In genomic region chr12:85524859-85525495, GRCm38 (mm10) we compare ENCODE assay signal across 7 mouse cellular contexts. TPM values are rescaled to one million over a fixed set of nuclear protein-coding genes. Genes with fewer than 3 reads are reported as not detected.
DNase-seq lines count a peak whose midpoint lies in the region; ATAC-seq and TF ChIP-seq lines count a peak whose summit lies in the region.
"Not testable (repeated sequence)": the region's sequence is repeated elsewhere in the genome, so short reads cannot be mapped to it uniquely, and the experiment has no call there.

No protein-coding gene starts in this region.

- peaks cover 39% of the 10 kb centered on the region for H3K4me1 ChIP-seq in E14TG2a.4 (replicated peaks; ENCODE audit: low read depth, low read length)
- not testable (repeated sequence) for H3K4me1 ChIP-seq in cerebellum, adult 2 months (ENCODE audit: control insufficient read depth, insufficient read depth, low read length)
- peaks cover 21% of the 10 kb centered on the region for H3K4me1 ChIP-seq in hindbrain, embryonic 15.5 days (replicated peaks)
- peaks cover 21% of the 10 kb centered on the region for H3K4me1 ChIP-seq in midbrain, embryonic 13.5 days (replicated peaks)
- peaks cover 11% of the 10 kb centered on the region; the same call in 1 of the 2 replicates for H3K4me1 ChIP-seq in neural tube, embryonic 12.5 days

- H3K36me3 ChIP-seq in E14TG2a.4 (ENCODE audit: insufficient read depth, low read length); hindbrain, embryonic 15.5 days; midbrain, embryonic 13.5 days; neural tube, embryonic 12.5 days: not testable (repeated sequence)

- not testable (repeated sequence) for H3K9me3 ChIP-seq in E14TG2a.4 (ENCODE audit: low read length); hindbrain, embryonic 15.5 days; midbrain, embryonic 13.5 days; neural tube, embryonic 12.5 days

- H3K4me3 ChIP-seq in E14TG2a.4 (replicated peaks; ENCODE audit: low read length): peak overlapping the region; percentile 32; the same call in 1 of the 2 replicates
- H3K4me3 ChIP-seq in cerebellum, adult 2 months (replicated peaks; ENCODE audit: insufficient read depth, low read depth, low read length): peak overlapping the region; percentile 4
- not testable (repeated sequence) for H3K4me3 ChIP-seq in hindbrain, embryonic 15.5 days; midbrain, embryonic 13.5 days (replicated peaks); neural tube, embryonic 12.5 days
- H3K4me3 ChIP-seq in layer of hippocampus, adult 2 months: peak overlapping the region; percentile 18; the same call in 1 of the 2 replicates

- peak overlapping the region; percentile 17; the same call in 1 of the 2 replicates for H3K4me2 ChIP-seq in hindbrain, embryonic 15.5 days
- peak overlapping the region; percentile 6; the same call in 1 of the 2 replicates for H3K4me2 ChIP-seq in midbrain, embryonic 13.5 days (replicated peaks)
- 0 out of 2 replicates have a peak overlapping the region, but pooled peaks have one; percentile 10 for H3K4me2 ChIP-seq in neural tube, embryonic 12.5 days (replicated peaks)

- peak overlapping the region; percentile 34; the same call in 1 of the 2 replicates for H3K27ac ChIP-seq in cerebellum, adult 2 months (ENCODE audit: insufficient read depth, low read length)
- peak overlapping the region; percentile 61 for H3K27ac ChIP-seq in hindbrain, embryonic 15.5 days (replicated peaks)
- peak overlapping the region; percentile 77 for H3K27ac ChIP-seq in layer of hippocampus, adult 2 months
- 0 out of 2 replicates have a peak overlapping the region, but pooled peaks have one; percentile 30 for H3K27ac ChIP-seq in midbrain, embryonic 13.5 days
- not testable (repeated sequence) for H3K27ac ChIP-seq in neural tube, embryonic 12.5 days

- H3K27me3 ChIP-seq in E14TG2a.4 (ENCODE audit: insufficient read depth, low read length): peaks cover 17% of the 10 kb centered on the region
- not testable (repeated sequence) for H3K27me3 ChIP-seq in cerebellum, adult 2 months (ENCODE audit: control insufficient read depth, insufficient read depth, low read length); hindbrain, embryonic 15.5 days; midbrain, embryonic 13.5 days; neural tube, embryonic 12.5 days (replicated peaks)

- not testable (repeated sequence) for DNase-seq in cerebellum, adult 2 months; layer of hippocampus, adult 2 months (ENCODE audit: low spot score in 2 of 2)
- peak; percentile 39 for DNase-seq in heart, adult 11 months

- not testable (repeated sequence) for TF ChIP-seq POLR2A in cerebellum, adult 2 months (IDR thresholded peaks at IDR 0.05; ENCODE audit: borderline replicate concordance, insufficient read depth, low read length)

- not testable (repeated sequence) for TF ChIP-seq CTCF in E14TG2a.4 (conservative IDR thresholded peaks at IDR 0.05; ENCODE audit: low read length); cerebellum, adult 2 months (IDR thresholded peaks at IDR 0.05; ENCODE audit: borderline replicate concordance, insufficient read depth, low read depth, low read length); layer of hippocampus, adult 2 months (conservative IDR thresholded peaks at IDR 0.05)

- ATAC-seq in hindbrain, embryonic 15.5 days (ENCODE audit: low FRiP score, low read depth): peak; percentile 36; the same call in 1 of the 2 replicates
- ATAC-seq in midbrain, embryonic 13.5 days: peak; percentile 20; the same call in 1 of the 2 replicates
- not testable (repeated sequence) for ATAC-seq in neural tube, embryonic 12.5 days (ENCODE audit: low FRiP score, low read depth)

- 37% methylated on average over 11 of the region's 11 CpGs for WGBS in cerebellum, adult 2 months
- WGBS in hindbrain, embryonic 15.5 days: 59% methylated on average over 11 of the region's 11 CpGs
- 58% methylated on average over 11 of the region's 11 CpGs for WGBS in midbrain, embryonic 13.5 days
- 64% methylated on average over 11 of the region's 11 CpGs for WGBS in neural tube, embryonic 12.5 days

- not testable (repeated sequence) for H3K9ac ChIP-seq in hindbrain, embryonic 15.5 days; midbrain, embryonic 13.5 days (replicated peaks); neural tube, embryonic 12.5 days

RNA-seq across cellular contexts. Expression of gene Fos, which starts 51.3 kb away (rescaled TPM):
- polyA plus RNA-seq in cerebellum, adult 2 months (2012; rRNA removed): 16.6 and 22.4 TPM in 2 replicates
- polyA plus RNA-seq in hindbrain, embryonic 15.5 days (2015; fragmentation: Nextera tagmentation; extraction: Ambion mirVana): 2.6 and 4.0 TPM in 2 replicates
- total RNA-seq in layer of hippocampus, adult 2 months (2021): 10 to 100 TPM in 1 of 2 experiments, 1 to 10 TPM in 1; 8.9 to 13.7 TPM
- 0.82 and 0.90 TPM in 2 replicates for polyA plus RNA-seq in midbrain, embryonic 13.5 days (2015; fragmentation: Nextera tagmentation; extraction: Ambion mirVana)
- polyA plus RNA-seq in neural tube, embryonic 12.5 days (2016; fragmentation: Nextera tagmentation; extraction: Ambion mirVana): 1.2 and 2.2 TPM in 2 replicates
